Mouse (Mus musculus) olfactory bulb, adult 2 months (tissue): ENCODE data around the gene Hist1h2bh. TPM values are rescaled to one million over a fixed set of nuclear protein-coding genes. Genes with fewer than 3 reads are reported as not detected.
"Not testable (repeated sequence)": the region's sequence is repeated elsewhere in the genome, so short reads cannot be mapped to it uniquely, and the experiment has no call there.

Source experiments
- H3K27ac ChIP-seq: fragments of 200-500 bp; 2 replicates; pipeline ENCODE4 v1.5.1; 2012; ENCODE audit warnings: low read depth, low read length; ENCODE audit not compliant: insufficient read depth
- H3K4me1 ChIP-seq: fragments of 200-500 bp; 2 replicates; pipeline ENCODE4 v1.6.1; 2012; ENCODE audit warnings: low read length; ENCODE audit not compliant: control insufficient read depth, insufficient read depth
- H3K4me3 ChIP-seq: fragments of 200-500 bp; 2 replicates; pipeline ENCODE4 v1.5.1; 2012; ENCODE audit warnings: mild to moderate bottlenecking, low read depth, low read length, moderate library complexity; ENCODE audit not compliant: insufficient read depth
- CTCF ChIP-seq: fragments of 200-500 bp; IDR thresholded peaks from 2 replicates; pipeline ENCODE4 v1.5.1; 2012; ENCODE audit warnings: low read depth, mild to moderate bottlenecking, low read length, moderate library complexity; ENCODE audit not compliant: insufficient read depth
- POLR2A ChIP-seq: fragments of 200-500 bp; IDR thresholded peaks from 2 replicates; pipeline ENCODE4 v1.6.1; 2012; ENCODE audit warnings: mild to moderate bottlenecking, low read depth, low read length, moderate library complexity; ENCODE audit not compliant: insufficient read depth
- WGBS: fragments of 180-500 bp; shearing (Covaris S2); methylation state at CpG from one replicate; pipeline ENCODE4 v1.1.7; 2018; 5-methylcytosine and 5-hydroxymethylcytosine counted together
- polyA plus RNA-seq: library from polyadenylated mRNA; stranded (reverse); fragments of >200 nt; gene quantifications from 2 replicates; pipeline ENCODE4 v1.2.4, GENCODE M21; 2012; ENCODE audit warnings: low replicate concordance; ENCODE audit not compliant: missing spikeins, insufficient read depth, insufficient read length

Gene Hist1h2bh
- not detected in 2 replicates for polyA plus RNA-seq

GRCm38 (mm10) chr13:23542999-23543607, at the start of gene Hist1h2bh:
Gene Hist1h2bh (minus strand): TSS chr13:23543392.
- peak within 1 kb of the TSS; percentile 62 for H3K4me3 ChIP-seq
- 0 out of 2 replicates have a peak within 1 kb of the TSS, but pooled peaks have one; percentile 40 for H3K27ac ChIP-seq

GRCm38 (mm10) chr13:23592614-23593013, 49.4 kb upstream of the Hist1h2bh start:
- TF ChIP-seq POLR2A (no peak), CTCF (no peak)
- H3K27ac ChIP-seq, result no peak overlapping the region
- no peak overlapping the region for H3K4me3 ChIP-seq
- no peaks in the 10 kb centered on the region for H3K4me1 ChIP-seq
- WGBS, result 75% methylated on average over 7 of the region's 7 CpGs

More at GRCm38 (mm10) chr13:23542999-23543607, at the start of gene Hist1h2bh:
- WGBS, result under 1% methylated on average over 42 of the region's 42 CpGs
- not testable (repeated sequence) for H3K4me1 ChIP-seq

- H3K4me1 ChIP-seq, H3K4me3 ChIP-seq, H3K27ac ChIP-seq: not testable (repeated sequence)
- 94% methylated on average over 7 of the region's 7 CpGs for whole genome bisulfite sequencing
Measured at GRCm38 (mm10) chr13:23591886-23592285, 48.7 kb upstream of the Hist1h2bh start.

GRCm38 (mm10) chr13:23591206-23591605, 48.0 kb upstream of the Hist1h2bh start:
- 95% methylated on average over 7 of the region's 7 CpGs for whole genome bisulfite sequencing
- no peak overlapping the region for H3K27ac ChIP-seq
- no peaks in the 10 kb centered on the region for H3K4me1 ChIP-seq
- H3K4me3 ChIP-seq, result no peak overlapping the region
- TF ChIP-seq POLR2A (no peak), CTCF (no peak)

- H3K27ac ChIP-seq, result no peak overlapping the region
- whole genome bisulfite sequencing, result 5% methylated on average over 1 of the region's 1 CpGs
- peaks cover 3% of the 10 kb centered on the region; the same call in 1 of the 2 replicates for H3K4me1 ChIP-seq
- TF ChIP-seq POLR2A (no peak), CTCF (no peak)
- H3K4me3 ChIP-seq, result no peak overlapping the region
Measured at GRCm38 (mm10) chr13:23586940-23587225, 43.7 kb upstream of the Hist1h2bh start.

- Histone ChIP-seq H3K27ac (no peak overlapping the region), H3K4me1 (peaks cover 3% of the 10 kb centered on the region; the same call in 1 of the 2 replicates), H3K4me3 (peak overlapping the region; percentile 13; the same call in 1 of the 2 replicates)
- 1% methylated on average over 22 of the region's 22 CpGs for WGBS
- TF ChIP-seq CTCF, result no peak
- no peak for TF ChIP-seq POLR2A
Measured at GRCm38 (mm10) chr13:23586099-23586939, 43.1 kb upstream of the Hist1h2bh start.

- not testable (repeated sequence) for H3K4me1 ChIP-seq
- under 1% methylated on average over 26 of the region's 36 CpGs for WGBS
- Histone ChIP-seq H3K4me3 (peak overlapping the region; percentile 55), H3K27ac (peak overlapping the region; percentile 90)
- peak; percentile 53; the same call in 1 of the 2 replicates for TF ChIP-seq POLR2A
Measured at GRCm38 (mm10) chr13:23585442-23586098, 42.4 kb upstream of the Hist1h2bh start.

GRCm38 (mm10) chr13:23585029-23585441, 41.8 kb upstream of the Hist1h2bh start:
- TF ChIP-seq CTCF, result no peak
- no peak for TF ChIP-seq POLR2A
- WGBS, result under 1% methylated on average over 21 of the region's 21 CpGs
- Histone ChIP-seq H3K27ac (peak overlapping the region; percentile 90), H3K4me3 (peak overlapping the region; percentile 54), H3K4me1 (peaks cover 3% of the 10 kb centered on the region; the same call in 1 of the 2 replicates)

GRCm38 (mm10) chr13:23584331-23584730, 41.1 kb upstream of the Hist1h2bh start:
- no peak overlapping the region for H3K4me3 ChIP-seq
- TF ChIP-seq POLR2A (no peak), CTCF (no peak)
- H3K27ac ChIP-seq, result peak overlapping the region; percentile 51; the same call in 1 of the 2 replicates
- peaks cover 3% of the 10 kb centered on the region; the same call in 1 of the 2 replicates for H3K4me1 ChIP-seq
